In genomic region chr17:14476707-14477106, GRCm38 (mm10) we compare ENCODE assay signal across 15 mouse cellular contexts.
DNase-seq lines count a peak whose midpoint lies in the region; ATAC-seq and TF ChIP-seq lines count a peak whose summit lies in the region.
"Had no signal": no experiment of that assay in that cellular context is flagged by ENCODE, and none has a peak within 500 bp of the region (broad histone marks: within the 10 kb centered on the region; RNA-seq: fewer than 3 reads in every experiment).

No protein-coding gene starts in this region.

- peak; percentile 15 for DNase-seq in heart, adult 11 months
- DNase-seq in heart, adult 8-10 months (ENCODE audit: low spot score), result no peak
- no peak for DNase-seq in kidney, postnatal 25 days
- peak; percentile 55 for DNase-seq in embryonic facial prominence, embryonic 10.5 days (ENCODE audit: low spot score)
- DNase-seq in limb, embryonic 14.5 days (ENCODE audit: low spot score), result no peak
- DNase-seq in adrenal gland, adult 2 months, result no peak
- no peak for DNase-seq in gastrocnemius, postnatal 10 days
- DNase-seq: cerebellum, adult 2 months; kidney, postnatal 14 days; layer of hippocampus, postnatal 36 days; left cerebral cortex, postnatal 4 days had no signal

- ATAC-seq in kidney, embryonic 16.5 days (ENCODE audit: low FRiP score, low TSS enrichment), result peak; percentile 57; the same call in 1 of the 2 replicates
- ATAC-seq in limb, embryonic 14.5 days (ENCODE audit: low FRiP score, low read depth), result no peak
- ATAC-seq: forebrain, embryonic 13.5 days; Patski had no signal

- H3K4me3 ChIP-seq in kidney, embryonic 16.5 days (ENCODE audit: low read length), result no peak overlapping the region
- no peak overlapping the region for H3K4me3 ChIP-seq in embryonic facial prominence, embryonic 10.5 days
- H3K4me3 ChIP-seq in limb, embryonic 14.5 days (replicated peaks; ENCODE audit: low read length), result no peak overlapping the region
- H3K4me3 ChIP-seq: forebrain, embryonic 13.5 days; hindbrain, embryonic 13.5 days had no signal

- H3K9ac ChIP-seq in kidney, embryonic 16.5 days (replicated peaks; ENCODE audit: low read length), result no peak overlapping the region
- no peak overlapping the region for H3K9ac ChIP-seq in limb, embryonic 14.5 days (ENCODE audit: low read depth, low read length, severe bottlenecking)
- H3K9ac ChIP-seq: forebrain, embryonic 13.5 days; hindbrain, embryonic 13.5 days had no signal

- H3K27ac ChIP-seq in kidney, embryonic 16.5 days (ENCODE audit: low read length), result peak overlapping the region; percentile 21; the same call in 1 of the 2 replicates
- H3K27ac ChIP-seq in embryonic facial prominence, embryonic 10.5 days (replicated peaks), result peak overlapping the region; percentile 70
- peak overlapping the region; percentile 48; the same call in 1 of the 2 replicates for H3K27ac ChIP-seq in limb, embryonic 14.5 days (replicated peaks; ENCODE audit: low read depth, low read length)
- H3K27ac ChIP-seq: forebrain, embryonic 13.5 days; hindbrain, embryonic 13.5 days had no signal

- no peak overlapping the region for H3K4me2 ChIP-seq in kidney, embryonic 16.5 days (replicated peaks; ENCODE audit: low read depth, low read length)
- H3K4me2 ChIP-seq in limb, embryonic 14.5 days (replicated peaks; ENCODE audit: low read depth, low read length, severe bottlenecking), result no peak overlapping the region
- H3K4me2 ChIP-seq: forebrain, embryonic 13.5 days; hindbrain, embryonic 13.5 days had no signal

- H3K4me1 ChIP-seq in kidney, embryonic 16.5 days (ENCODE audit: insufficient read depth, low read length), result peaks cover 19% of the 10 kb centered on the region
- peaks cover 29% of the 10 kb centered on the region for H3K4me1 ChIP-seq in embryonic facial prominence, embryonic 10.5 days
- H3K4me1 ChIP-seq in limb, embryonic 14.5 days (ENCODE audit: control insufficient read depth, insufficient read depth, low read length), result peaks cover 27% of the 10 kb centered on the region
- H3K4me1 ChIP-seq: forebrain, embryonic 13.5 days; hindbrain, embryonic 13.5 days had no signal

- H3K9me3 ChIP-seq in kidney, embryonic 16.5 days (ENCODE audit: low read length), result no peaks in the 10 kb centered on the region
- no peaks in the 10 kb centered on the region for H3K9me3 ChIP-seq in embryonic facial prominence, embryonic 10.5 days
- no peaks in the 10 kb centered on the region for H3K9me3 ChIP-seq in limb, embryonic 14.5 days (ENCODE audit: control insufficient read depth, low read length)
- H3K9me3 ChIP-seq: forebrain, embryonic 13.5 days; hindbrain, embryonic 13.5 days had no signal

- no peaks in the 10 kb centered on the region for H3K36me3 ChIP-seq in kidney, embryonic 16.5 days (ENCODE audit: insufficient read depth, low read length)
- no peaks in the 10 kb centered on the region for H3K36me3 ChIP-seq in embryonic facial prominence, embryonic 10.5 days (replicated peaks)
- H3K36me3 ChIP-seq in limb, embryonic 14.5 days (ENCODE audit: control insufficient read depth, insufficient read depth, low read length), result no peaks in the 10 kb centered on the region
- H3K36me3 ChIP-seq: hindbrain, embryonic 13.5 days had no signal

- WGBS in kidney, embryonic 16.5 days, result 77% methylated on average over 12 of the region's 12 CpGs
- WGBS in embryonic facial prominence, embryonic 10.5 days, result 68% methylated on average over 12 of the region's 12 CpGs
- WGBS in limb, embryonic 14.5 days, result 46% methylated on average over 12 of the region's 12 CpGs

- no peaks in the 10 kb centered on the region for H3K27me3 ChIP-seq in kidney, embryonic 16.5 days (ENCODE audit: insufficient read depth, low read length)
- no peaks in the 10 kb centered on the region for H3K27me3 ChIP-seq in embryonic facial prominence, embryonic 10.5 days (replicated peaks; ENCODE audit: low read depth, poor library complexity, severe bottlenecking)
- 0 out of 2 replicates have a peak, but pooled peaks cover 3% of the 10 kb centered on the region for H3K27me3 ChIP-seq in limb, embryonic 14.5 days (ENCODE audit: control insufficient read depth, insufficient read depth, low read length)
- H3K27me3 ChIP-seq: forebrain, embryonic 13.5 days; hindbrain, embryonic 13.5 days had no signal

- TF ChIP-seq POLR2A in limb, embryonic 14.5 days (IDR thresholded peaks at IDR 0.05; ENCODE audit: borderline replicate concordance, extremely low read depth, insufficient read depth, insufficient read length), result no peak

Comparison
In these comparisons a context has a peak if more than half of its experiments do, and no peak if none do; other contexts are left out.
1. DNase-seq: peak in heart, adult 11 months (single experiment) and embryonic facial prominence, embryonic 10.5 days (single experiment); none in heart, adult 8-10 months (single experiment), kidney, postnatal 25 days (0 of 2), limb, embryonic 14.5 days (single experiment), adrenal gland, adult 2 months (single experiment) and gastrocnemius, postnatal 10 days (single experiment).
2. Peak in every context shown above with its lines, with median percentiles within 50 percentile points of each other: H3K27ac ChIP-seq.